ENCODE assay signal across 9 mouse cellular contexts in genomic region chr15:74382556-74382955, GRCm38 (mm10).
DNase-seq lines count a peak whose midpoint lies in the region.
"Had no signal": no experiment of that assay in that cellular context is flagged by ENCODE, and none has a peak within 500 bp of the region (broad histone marks: within the 10 kb centered on the region; RNA-seq: fewer than 3 reads in every experiment).

No protein-coding gene starts in this region.

- DNase-seq in adrenal gland, adult 2 months: peak; percentile 22
- DNase-seq in adrenal gland, postnatal 4 days (ENCODE audit: low spot score in 2 of 2): no peak
- peak; percentile 47 for DNase-seq in lung, postnatal 10 days
- DNase-seq in lung, postnatal 25 days (ENCODE audit: low spot score): no peak
- peak; percentile 54 for DNase-seq in embryo, embryonic 9.5 days (ENCODE audit: extremely low spot score)
- DNase-seq in mesoderm, embryonic 11.5 days (ENCODE audit: low read depth, low spot score): peak; percentile 83
- DNase-seq in cerebellum, adult 9-11 months: no peak
- DNase-seq in spleen, postnatal 36 days (ENCODE audit: low spot score in 2 of 2): no peak
- DNase-seq: B cell, adult 2 months had no signal

Comparison
In these comparisons a context has a peak if more than half of its experiments do, and no peak if none do; other contexts are left out.
1. DNase-seq: peak in adrenal gland, adult 2 months (single experiment), lung, postnatal 10 days (single experiment), embryo, embryonic 9.5 days (single experiment) and mesoderm, embryonic 11.5 days (single experiment); none in adrenal gland, postnatal 4 days (0 of 2), lung, postnatal 25 days (single experiment), cerebellum, adult 9-11 months (single experiment) and spleen, postnatal 36 days (0 of 2).